23 mouse cellular contexts compared by ENCODE assay signal in the genomic region with DNA sequence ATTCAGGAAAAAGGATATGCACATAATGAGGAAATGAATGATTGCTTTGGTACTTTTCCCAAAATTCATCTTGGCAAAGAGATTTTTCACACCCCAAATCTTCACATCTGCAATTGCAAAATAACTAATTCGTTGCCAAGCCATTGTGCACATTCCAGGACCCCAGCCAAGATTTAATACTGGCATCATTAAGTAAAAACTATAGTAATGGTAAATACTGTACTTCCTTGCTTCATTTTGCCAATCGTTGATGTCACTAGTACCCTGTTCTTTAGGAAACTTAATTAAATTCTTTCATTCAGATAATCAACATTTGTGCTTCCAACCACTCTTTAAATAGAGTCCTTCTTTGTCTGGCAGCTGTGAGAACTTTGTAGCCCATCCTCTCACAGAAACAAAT.
DNase-seq lines count a peak whose midpoint lies in the region; ATAC-seq and TF ChIP-seq lines count a peak whose summit lies in the region.
"Had no signal": no experiment of that assay in that cellular context is flagged by ENCODE, and none has a peak within 500 bp of the region (broad histone marks: within the 10 kb centered on the region; RNA-seq: fewer than 3 reads in every experiment).

No protein-coding gene starts in this region.

- peaks cover 20% of the 10 kb centered on the region for H3K4me1 ChIP-seq in forebrain, embryonic 13.5 days
- H3K4me1 ChIP-seq in forebrain, embryonic 12.5 days = peaks cover 13% of the 10 kb centered on the region
- H3K4me1 ChIP-seq in lung, postnatal 0 days (ENCODE audit: insufficient read depth, low read depth, low read length) = no peaks in the 10 kb centered on the region
- H3K4me1 ChIP-seq: embryonic facial prominence, embryonic 12.5 days; heart, embryonic 15.5 days had no signal

- DNase-seq in gastrocnemius, adult 18-20 months (ENCODE audit: low spot score) = peak; percentile 3
- DNase-seq in gastrocnemius, postnatal 25 days = no peak
- DNase-seq in lung, postnatal 25 days (ENCODE audit: low spot score) = peak; percentile 0
- DNase-seq in lung, postnatal 0 days (ENCODE audit: low spot score) = no peak
- DNase-seq in gonadal fat pad, adult 2 months (ENCODE audit: low read depth) = peak; percentile 36
- DNase-seq: adrenal gland, adult 8-10 months; adrenal gland, postnatal 36 days; B cell, adult 2 months; cerebellum, adult 11-12 months; cerebellum, adult 9-10 months; cerebellum, postnatal 25 days; gastrocnemius, postnatal 14 days; heart, adult 11 months; heart, postnatal 14 days had no signal

- ATAC-seq in forebrain, embryonic 13.5 days = peak; percentile 65
- ATAC-seq in forebrain, embryonic 12.5 days (ENCODE audit: low FRiP score) = no peak
- ATAC-seq in lung, postnatal 0 days = no peak
- ATAC-seq: CD4-positive, CD25-positive, alpha-beta regulatory T cell, adult 4 months; hindbrain, postnatal 0 days had no signal

- no peak for TF ChIP-seq CTCF in lung, postnatal 0 days (IDR thresholded peaks at IDR 0.05)

- no peak overlapping the region for H3K4me3 ChIP-seq in forebrain, embryonic 13.5 days
- H3K4me3 ChIP-seq in forebrain, embryonic 12.5 days (replicated peaks) = no peak overlapping the region
- no peak overlapping the region for H3K4me3 ChIP-seq in lung, postnatal 0 days (ENCODE audit: low read depth, low read length)
- H3K4me3 ChIP-seq: embryonic facial prominence, embryonic 12.5 days; heart, embryonic 15.5 days; hindbrain, embryonic 13.5 days had no signal

- no peak overlapping the region for H3K9ac ChIP-seq in forebrain, embryonic 13.5 days
- no peak overlapping the region for H3K9ac ChIP-seq in forebrain, embryonic 12.5 days
- no peak overlapping the region for H3K9ac ChIP-seq in lung, postnatal 0 days (replicated peaks; ENCODE audit: low read depth)
- H3K9ac ChIP-seq: embryonic facial prominence, embryonic 12.5 days; heart, embryonic 15.5 days; hindbrain, embryonic 13.5 days had no signal

- no peaks in the 10 kb centered on the region for H3K36me3 ChIP-seq in forebrain, embryonic 13.5 days (ENCODE audit: poor library complexity, severe bottlenecking)
- H3K36me3 ChIP-seq in forebrain, embryonic 12.5 days (replicated peaks) = no peaks in the 10 kb centered on the region
- H3K36me3 ChIP-seq in lung, postnatal 0 days (ENCODE audit: insufficient read depth, low read length) = no peaks in the 10 kb centered on the region
- H3K36me3 ChIP-seq: embryonic facial prominence, embryonic 12.5 days; G1E; heart, embryonic 15.5 days; hindbrain, embryonic 13.5 days had no signal

- no peaks in the 10 kb centered on the region for H3K27me3 ChIP-seq in forebrain, embryonic 13.5 days
- no peaks in the 10 kb centered on the region for H3K27me3 ChIP-seq in forebrain, embryonic 12.5 days
- H3K27me3 ChIP-seq in lung, postnatal 0 days (replicated peaks; ENCODE audit: insufficient read depth, low read length) = no peaks in the 10 kb centered on the region
- H3K27me3 ChIP-seq: embryonic facial prominence, embryonic 12.5 days; heart, embryonic 15.5 days; hindbrain, embryonic 13.5 days had no signal

- TF ChIP-seq EP300 in lung, postnatal 0 days (IDR thresholded peaks at IDR 0.05) = no peak

- WGBS in forebrain, embryonic 13.5 days = 19% methylated on average over 2 of the region's 2 CpGs
- WGBS in forebrain, embryonic 12.5 days = 52% methylated on average over 2 of the region's 2 CpGs
- 47% methylated on average over 2 of the region's 2 CpGs for WGBS in lung, postnatal 0 days

- no peak overlapping the region for H3K4me2 ChIP-seq in forebrain, embryonic 13.5 days
- H3K4me2 ChIP-seq in forebrain, embryonic 12.5 days = no peak overlapping the region
- H3K4me2 ChIP-seq in lung, postnatal 0 days (replicated peaks; ENCODE audit: low read depth, low read length) = no peak overlapping the region
- H3K4me2 ChIP-seq: embryonic facial prominence, embryonic 12.5 days; heart, embryonic 11.5 days; heart, embryonic 15.5 days; hindbrain, embryonic 13.5 days had no signal

- no peaks in the 10 kb centered on the region for H3K9me3 ChIP-seq in forebrain, embryonic 13.5 days (replicated peaks)
- H3K9me3 ChIP-seq in forebrain, embryonic 12.5 days = no peaks in the 10 kb centered on the region
- H3K9me3 ChIP-seq in lung, postnatal 0 days (ENCODE audit: low read length) = no peaks in the 10 kb centered on the region
- H3K9me3 ChIP-seq: embryonic facial prominence, embryonic 12.5 days; G1E; heart, embryonic 15.5 days; hindbrain, embryonic 13.5 days had no signal

- H3K27ac ChIP-seq in forebrain, embryonic 13.5 days = no peak overlapping the region
- H3K27ac ChIP-seq in forebrain, embryonic 12.5 days = no peak overlapping the region
- no peak overlapping the region for H3K27ac ChIP-seq in lung, postnatal 0 days (ENCODE audit: low read length)
- H3K27ac ChIP-seq: embryonic facial prominence, embryonic 12.5 days; heart, embryonic 15.5 days; hindbrain, embryonic 13.5 days; hindbrain, postnatal 0 days had no signal

Comparison
In these comparisons a context has a peak if more than half of its experiments do, and no peak if none do; other contexts are left out.
1. DNase-seq: peak in gastrocnemius, adult 18-20 months (single experiment), lung, postnatal 25 days (single experiment) and gonadal fat pad, adult 2 months (single experiment); none in gastrocnemius, postnatal 25 days (single experiment) and lung, postnatal 0 days (single experiment).